Comparison of ENCODE assay signal across 20 mouse cellular contexts in the genomic region with DNA sequence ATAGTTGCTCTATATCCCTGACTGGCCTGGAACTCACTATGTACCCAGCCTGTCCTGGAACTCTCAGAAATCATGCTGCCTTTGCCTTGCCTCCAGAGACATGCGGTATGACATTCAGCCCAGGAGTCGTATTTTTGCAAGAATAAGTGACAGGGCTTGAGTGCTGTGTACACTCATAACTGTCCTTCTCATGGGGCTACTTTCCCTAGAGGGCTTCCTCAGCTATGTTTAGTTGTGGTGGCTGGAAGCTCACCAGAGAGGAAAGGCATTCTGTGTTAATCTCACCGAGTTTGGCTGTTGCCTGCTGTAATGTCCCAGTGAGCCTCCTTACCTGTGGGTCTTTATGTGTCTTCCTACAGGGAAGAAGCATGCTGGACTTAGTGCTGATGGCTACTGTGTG. TPM values are rescaled to one million over a fixed set of nuclear protein-coding genes. Genes with fewer than 3 reads are reported as not detected.
DNase-seq lines count a peak whose midpoint lies in the region; ATAC-seq and TF ChIP-seq lines count a peak whose summit lies in the region.
"Had no signal": no experiment of that assay in that cellular context is flagged by ENCODE, and none has a peak within 500 bp of the region (broad histone marks: within the 10 kb centered on the region; RNA-seq: fewer than 3 reads in every experiment).

No protein-coding gene starts in this region.

- ATAC-seq in forebrain, embryonic 11.5 days (replicated peaks; ENCODE audit: low FRiP score), result no peak
- ATAC-seq in forebrain, embryonic 15.5 days (replicated peaks), result no peak
- no peak for ATAC-seq in stomach, embryonic 16.5 days (ENCODE audit: insufficient read depth, low FRiP score)
- ATAC-seq in stomach, postnatal 0 days (ENCODE audit: low FRiP score, low TSS enrichment), result no peak
- no peak for ATAC-seq in hindbrain, embryonic 16.5 days
- ATAC-seq: activated CD4-positive, CD25-positive, alpha-beta regulatory T cell, adult 4 months; forebrain, embryonic 14.5 days; forebrain, postnatal 0 days; Patski had no signal

- H3K9ac ChIP-seq in forebrain, embryonic 11.5 days (ENCODE audit: low read length), result no peak overlapping the region
- no peak overlapping the region for H3K9ac ChIP-seq in forebrain, embryonic 15.5 days (replicated peaks)
- H3K9ac ChIP-seq in stomach, embryonic 16.5 days (ENCODE audit: low read length), result 0 out of 2 replicates have a peak overlapping the region, but pooled peaks have one; percentile 13
- no peak overlapping the region for H3K9ac ChIP-seq in stomach, postnatal 0 days (ENCODE audit: low read length)
- H3K9ac ChIP-seq in hindbrain, embryonic 16.5 days (ENCODE audit: low read depth, low read length), result no peak overlapping the region
- H3K9ac ChIP-seq: embryonic facial prominence, embryonic 12.5 days; forebrain, embryonic 12.5 days; forebrain, postnatal 0 days had no signal

- H3K36me3 ChIP-seq in forebrain, embryonic 11.5 days (ENCODE audit: control insufficient read depth, insufficient read depth, low read length), result no peaks in the 10 kb centered on the region
- no peaks in the 10 kb centered on the region for H3K36me3 ChIP-seq in forebrain, embryonic 15.5 days
- H3K36me3 ChIP-seq in stomach, embryonic 16.5 days (ENCODE audit: control insufficient read depth, insufficient read depth, low read length), result no peaks in the 10 kb centered on the region
- H3K36me3 ChIP-seq in stomach, postnatal 0 days (ENCODE audit: control insufficient read depth, insufficient read depth, low read length), result no peaks in the 10 kb centered on the region
- no peaks in the 10 kb centered on the region for H3K36me3 ChIP-seq in hindbrain, embryonic 16.5 days (ENCODE audit: control insufficient read depth, insufficient read depth, low read length)
- H3K36me3 ChIP-seq: embryonic facial prominence, embryonic 10.5 days; embryonic facial prominence, embryonic 12.5 days; forebrain, embryonic 12.5 days; G1E had no signal

- TF ChIP-seq CTCF in stomach, postnatal 0 days (IDR thresholded peaks at IDR 0.05; ENCODE audit: low read depth), result no peak

- TF ChIP-seq EP300 in stomach, postnatal 0 days (optimal IDR thresholded peaks at IDR 0.05), result no peak

- DNase-seq in forebrain, embryonic 11.5 days (ENCODE audit: low spot score), result peak; percentile 16
- DNase-seq in stomach, postnatal 0 days (ENCODE audit: low spot score), result no peak
- DNase-seq: adrenal gland, adult 8-10 months; adrenal gland, postnatal 14 days; adrenal gland, postnatal 36 days; cerebellum, adult 2 months; cerebellum, adult 9-11 months; cerebellum, postnatal 25 days; forebrain, postnatal 0 days had no signal

- no peak overlapping the region for H3K27ac ChIP-seq in forebrain, embryonic 11.5 days (ENCODE audit: low read depth, low read length)
- no peak overlapping the region for H3K27ac ChIP-seq in forebrain, embryonic 15.5 days (replicated peaks)
- no peak overlapping the region for H3K27ac ChIP-seq in stomach, embryonic 16.5 days (ENCODE audit: low read length)
- no peak overlapping the region for H3K27ac ChIP-seq in stomach, postnatal 0 days (replicated peaks)
- no peak overlapping the region for H3K27ac ChIP-seq in hindbrain, embryonic 16.5 days (ENCODE audit: low read depth, low read length)
- H3K27ac ChIP-seq: embryonic facial prominence, embryonic 10.5 days; embryonic facial prominence, embryonic 12.5 days; forebrain, embryonic 12.5 days had no signal

- H3K4me2 ChIP-seq in forebrain, embryonic 11.5 days (ENCODE audit: low read depth, low read length, severe bottlenecking), result no peak overlapping the region
- no peak overlapping the region for H3K4me2 ChIP-seq in forebrain, embryonic 15.5 days (replicated peaks)
- no peak overlapping the region for H3K4me2 ChIP-seq in stomach, embryonic 16.5 days (ENCODE audit: low read depth, low read length)
- no peak overlapping the region for H3K4me2 ChIP-seq in stomach, postnatal 0 days (replicated peaks; ENCODE audit: low read depth)
- H3K4me2 ChIP-seq in hindbrain, embryonic 16.5 days (ENCODE audit: low read length), result no peak overlapping the region
- H3K4me2 ChIP-seq: embryonic facial prominence, embryonic 12.5 days; forebrain, embryonic 12.5 days had no signal

- peaks cover 4% of the 10 kb centered on the region; the same call in 1 of the 2 replicates for H3K4me1 ChIP-seq in forebrain, embryonic 11.5 days (replicated peaks; ENCODE audit: control insufficient read depth, insufficient read depth, low read length)
- peaks cover 13% of the 10 kb centered on the region for H3K4me1 ChIP-seq in forebrain, embryonic 15.5 days
- H3K4me1 ChIP-seq in stomach, embryonic 16.5 days (ENCODE audit: control insufficient read depth, insufficient read depth, low read length), result peaks cover 5% of the 10 kb centered on the region
- no peaks in the 10 kb centered on the region for H3K4me1 ChIP-seq in stomach, postnatal 0 days (replicated peaks; ENCODE audit: control insufficient read depth, insufficient read depth)
- peaks cover 10% of the 10 kb centered on the region for H3K4me1 ChIP-seq in hindbrain, embryonic 16.5 days (ENCODE audit: control insufficient read depth, insufficient read depth, low read depth, low read length)

- no peak overlapping the region for H3K4me3 ChIP-seq in forebrain, embryonic 11.5 days (ENCODE audit: low read depth, low read length)
- H3K4me3 ChIP-seq in forebrain, embryonic 15.5 days, result no peak overlapping the region
- H3K4me3 ChIP-seq in stomach, embryonic 16.5 days (replicated peaks; ENCODE audit: low read length), result no peak overlapping the region
- H3K4me3 ChIP-seq in stomach, postnatal 0 days (ENCODE audit: low read depth, low read length), result no peak overlapping the region
- H3K4me3 ChIP-seq in hindbrain, embryonic 16.5 days (ENCODE audit: low read length), result no peak overlapping the region
- H3K4me3 ChIP-seq: embryonic facial prominence, embryonic 10.5 days; embryonic facial prominence, embryonic 12.5 days; forebrain, embryonic 12.5 days had no signal

- H3K9me3 ChIP-seq in forebrain, embryonic 11.5 days (ENCODE audit: control insufficient read depth, low read length), result no peaks in the 10 kb centered on the region
- no peaks in the 10 kb centered on the region for H3K9me3 ChIP-seq in forebrain, embryonic 15.5 days
- H3K9me3 ChIP-seq in stomach, embryonic 16.5 days (replicated peaks; ENCODE audit: control insufficient read depth, low read length), result no peaks in the 10 kb centered on the region
- no peaks in the 10 kb centered on the region for H3K9me3 ChIP-seq in stomach, postnatal 0 days (ENCODE audit: control insufficient read depth, low read length)
- H3K9me3 ChIP-seq in hindbrain, embryonic 16.5 days (ENCODE audit: control insufficient read depth, low read length), result no peaks in the 10 kb centered on the region
- H3K9me3 ChIP-seq: embryonic facial prominence, embryonic 12.5 days; forebrain, embryonic 12.5 days; G1E had no signal

- WGBS in forebrain, embryonic 11.5 days, result 71% methylated on average over 3 of the region's 3 CpGs
- WGBS in forebrain, embryonic 15.5 days, result 67% methylated on average over 3 of the region's 3 CpGs
- 62% methylated on average over 3 of the region's 3 CpGs for WGBS in stomach, embryonic 16.5 days
- WGBS in stomach, postnatal 0 days, result 65% methylated on average over 3 of the region's 3 CpGs
- 75% methylated on average over 3 of the region's 3 CpGs for WGBS in hindbrain, embryonic 16.5 days

- no peaks in the 10 kb centered on the region for H3K27me3 ChIP-seq in forebrain, embryonic 11.5 days (ENCODE audit: control insufficient read depth, insufficient read depth, low read length)
- H3K27me3 ChIP-seq in forebrain, embryonic 15.5 days, result no peaks in the 10 kb centered on the region
- no peaks in the 10 kb centered on the region for H3K27me3 ChIP-seq in stomach, embryonic 16.5 days (ENCODE audit: control insufficient read depth, insufficient read depth, low read length)
- no peaks in the 10 kb centered on the region for H3K27me3 ChIP-seq in stomach, postnatal 0 days (ENCODE audit: control insufficient read depth, insufficient read depth, low read length)
- peaks cover 2% of the 10 kb centered on the region; the same call in 1 of the 2 replicates for H3K27me3 ChIP-seq in hindbrain, embryonic 16.5 days (replicated peaks; ENCODE audit: control insufficient read depth, insufficient read depth, low read length)
- H3K27me3 ChIP-seq: embryonic facial prominence, embryonic 12.5 days had no signal

RNA-seq across cellular contexts. Expression of gene Napa, which starts 3.7 kb away (rescaled TPM):
- polyA plus RNA-seq in forebrain, embryonic 11.5 days (2014; fragmentation: Nextera tagmentation; extraction: Ambion mirVana), result 156 and 167 TPM in 2 replicates
- 186 and 200 TPM in 2 replicates for polyA plus RNA-seq in forebrain, embryonic 15.5 days (2015; fragmentation: Nextera tagmentation; extraction: Ambion mirVana)
- polyA plus RNA-seq in stomach, embryonic 16.5 days (2015; fragmentation: Nextera tagmentation; extraction: Ambion mirVana), result 206 and 230 TPM in 2 replicates
- polyA plus RNA-seq in stomach, postnatal 0 days (2015; fragmentation: Nextera tagmentation; extraction: Ambion mirVana), result 136 and 152 TPM in 2 replicates
- polyA plus RNA-seq in hindbrain, embryonic 16.5 days (2015; fragmentation: Nextera tagmentation; extraction: Ambion mirVana), result 236 and 255 TPM in 2 replicates

RNA-seq across cellular contexts. Expression of gene Kptn, which starts 25.1 kb away (rescaled TPM):
- 19.7 and 22.5 TPM in 2 replicates for polyA plus RNA-seq in forebrain, embryonic 11.5 days (2014; fragmentation: Nextera tagmentation; extraction: Ambion mirVana)
- polyA plus RNA-seq in forebrain, embryonic 15.5 days (2015; fragmentation: Nextera tagmentation; extraction: Ambion mirVana), result 43.0 and 43.7 TPM in 2 replicates
- polyA plus RNA-seq in stomach, embryonic 16.5 days (2015; fragmentation: Nextera tagmentation; extraction: Ambion mirVana), result 26.7 and 27.2 TPM in 2 replicates
- 11.8 and 13.1 TPM in 2 replicates for polyA plus RNA-seq in stomach, postnatal 0 days (2015; fragmentation: Nextera tagmentation; extraction: Ambion mirVana)
- 48.3 and 49.8 TPM in 2 replicates for polyA plus RNA-seq in hindbrain, embryonic 16.5 days (2015; fragmentation: Nextera tagmentation; extraction: Ambion mirVana)

RNA-seq across cellular contexts. Expression of gene Zfp541, which starts 33.0 kb away (rescaled TPM):
- polyA plus RNA-seq in forebrain, embryonic 11.5 days (2014; fragmentation: Nextera tagmentation; extraction: Ambion mirVana), result not detected in 2 replicates
- polyA plus RNA-seq in forebrain, embryonic 15.5 days (2015; fragmentation: Nextera tagmentation; extraction: Ambion mirVana), result 0.09 TPM in 1 of 2 replicates, not detected in the other
- 0.05 and 0.10 TPM in 2 replicates for polyA plus RNA-seq in stomach, embryonic 16.5 days (2015; fragmentation: Nextera tagmentation; extraction: Ambion mirVana)
- polyA plus RNA-seq in stomach, postnatal 0 days (2015; fragmentation: Nextera tagmentation; extraction: Ambion mirVana), result 0.05 TPM in 2 replicates
- 0.09 and 0.16 TPM in 2 replicates for polyA plus RNA-seq in hindbrain, embryonic 16.5 days (2015; fragmentation: Nextera tagmentation; extraction: Ambion mirVana)
- polyA plus RNA-seq: C2C12; forebrain, embryonic 12.5 days; forebrain, embryonic 14.5 days; G1E had no signal

RNA-seq across cellular contexts. Expression of gene Slc8a2, which starts 35.0 kb away (rescaled TPM):
- 0.36 and 0.88 TPM in 2 replicates for polyA plus RNA-seq in forebrain, embryonic 11.5 days (2014; fragmentation: Nextera tagmentation; extraction: Ambion mirVana)
- 0.96 and 1.1 TPM in 2 replicates for polyA plus RNA-seq in forebrain, embryonic 15.5 days (2015; fragmentation: Nextera tagmentation; extraction: Ambion mirVana)
- 0.25 TPM in 2 replicates for polyA plus RNA-seq in stomach, embryonic 16.5 days (2015; fragmentation: Nextera tagmentation; extraction: Ambion mirVana)
- polyA plus RNA-seq in stomach, postnatal 0 days (2015; fragmentation: Nextera tagmentation; extraction: Ambion mirVana), result 0.11 and 0.12 TPM in 2 replicates
- 1.1 and 1.2 TPM in 2 replicates for polyA plus RNA-seq in hindbrain, embryonic 16.5 days (2015; fragmentation: Nextera tagmentation; extraction: Ambion mirVana)
- polyA plus RNA-seq: activated CD4-positive, CD25-positive, alpha-beta regulatory T cell, adult 4 months had no signal

RNA-seq across cellular contexts. Expression of gene Bicra, which starts 46.9 kb away (rescaled TPM):
- 10.9 and 11.6 TPM in 2 replicates for polyA plus RNA-seq in forebrain, embryonic 11.5 days (2014; fragmentation: Nextera tagmentation; extraction: Ambion mirVana)
- polyA plus RNA-seq in forebrain, embryonic 15.5 days (2015; fragmentation: Nextera tagmentation; extraction: Ambion mirVana), result 10.1 and 10.7 TPM in 2 replicates
- polyA plus RNA-seq in stomach, embryonic 16.5 days (2015; fragmentation: Nextera tagmentation; extraction: Ambion mirVana), result 3.9 and 4.5 TPM in 2 replicates
- 1.8 and 2.3 TPM in 2 replicates for polyA plus RNA-seq in stomach, postnatal 0 days (2015; fragmentation: Nextera tagmentation; extraction: Ambion mirVana)
- 5.0 and 6.9 TPM in 2 replicates for polyA plus RNA-seq in hindbrain, embryonic 16.5 days (2015; fragmentation: Nextera tagmentation; extraction: Ambion mirVana)
